Mouse (Mus musculus): ENCODE results near the gene Commd4. TPM values are rescaled to one million over a fixed set of nuclear protein-coding genes. Genes with fewer than 3 reads are reported as not detected.
"Not testable (repeated sequence)": the region's sequence is repeated elsewhere in the genome, so short reads cannot be mapped to it uniquely, and the experiment has no call there.

Commd4 gene
- polyA plus RNA-seq (2012; ENCODE audit: insufficient read depth, low replicate concordance) = 35.2 and 48.8 TPM in 2 replicates

- Histone ChIP-seq H3K4me1 (peaks cover 42% of the 10 kb centered on the region), H3K4me3 (replicated peaks) (peak within 1 kb of the TSS; percentile 95), H3K9me3 (no peaks in the 10 kb centered on the region), H3K36me3 (replicated peaks; ENCODE audit: low read length) (peaks cover 30% of the 10 kb centered on the region), H3K27me3 (replicated peaks) (peaks cover 3% of the 10 kb centered on the region)
- no peak for TF ChIP-seq FLI1 (IDR thresholded peaks at IDR 0.05; ENCODE audit: low read length)
- no peak for TF ChIP-seq GATA1 (IDR thresholded peaks at IDR 0.05; ENCODE audit: borderline replicate concordance, low read length)
Observed at GRCm38 (mm10) chr9:57158013-57158470, at the start of gene Commd4. TSS of gene Commd4 (minus strand) at chr9:57158331.

DNA sequence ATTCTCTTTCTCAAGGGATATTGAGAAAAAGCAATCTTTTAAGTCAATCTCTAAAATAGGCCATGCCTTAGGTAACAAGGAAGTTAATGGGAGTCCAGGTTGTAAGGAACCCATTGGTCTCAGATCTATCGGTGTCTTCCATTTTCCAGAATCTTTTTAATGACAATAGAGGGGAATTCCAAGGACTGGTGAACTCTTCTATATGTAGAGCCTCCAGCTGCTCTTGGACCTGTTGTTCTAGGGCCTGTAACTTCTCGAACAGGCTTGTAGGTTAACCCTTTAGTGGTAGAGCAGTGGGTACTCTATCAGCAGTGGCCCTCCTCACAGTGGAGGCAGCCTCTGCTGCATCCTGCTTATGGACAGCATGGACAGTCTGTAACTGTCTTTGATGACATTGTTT is 48.8 kb upstream of the Commd4 start:
- Histone ChIP-seq H3K4me1 (no peaks in the 10 kb centered on the region), H3K27me3 (replicated peaks) (peaks cover 4% of the 10 kb centered on the region), H3K36me3 (replicated peaks; ENCODE audit: low read length) (no peaks in the 10 kb centered on the region), H3K4me3 (replicated peaks) (no peak overlapping the region), H3K9me3 (no peaks in the 10 kb centered on the region)
- TF ChIP-seq FLI1 (IDR thresholded peaks at IDR 0.05; ENCODE audit: low read length) = no peak
- TF ChIP-seq GATA1 (IDR thresholded peaks at IDR 0.05; ENCODE audit: borderline replicate concordance, low read length) = no peak

DNA sequence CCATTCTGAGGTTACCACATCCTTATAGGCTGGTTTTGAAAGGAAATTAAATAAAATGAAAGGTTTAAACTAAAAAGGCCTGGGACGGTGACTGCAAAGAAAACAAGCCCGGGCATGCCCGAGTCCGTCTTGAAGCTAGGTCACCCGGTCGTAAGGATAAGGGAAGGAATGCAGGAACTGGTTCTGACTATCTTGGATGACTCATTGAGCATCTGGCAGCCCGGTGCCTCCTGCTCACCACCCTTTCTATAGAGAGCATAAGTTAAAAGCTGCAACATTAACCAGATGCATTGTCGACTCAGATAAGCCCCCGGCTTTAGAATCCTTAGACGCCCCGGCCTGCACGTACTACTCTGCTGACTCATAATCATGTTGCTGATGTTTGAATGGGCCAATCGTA is 45.4 kb upstream of the Commd4 start:
- not testable (repeated sequence) for H3K27me3 ChIP-seq (replicated peaks); H3K9me3 ChIP-seq; H3K4me1 ChIP-seq; H3K36me3 ChIP-seq (replicated peaks; ENCODE audit: low read length); H3K4me3 ChIP-seq (replicated peaks)

- TF ChIP-seq GATA1 (IDR thresholded peaks at IDR 0.05; ENCODE audit: borderline replicate concordance, low read length) (no peak), FLI1 (IDR thresholded peaks at IDR 0.05; ENCODE audit: low read length) (no peak)
- Histone ChIP-seq H3K4me3 (replicated peaks) (no peak overlapping the region), H3K36me3 (replicated peaks; ENCODE audit: low read length) (no peaks in the 10 kb centered on the region), H3K9me3 (peaks cover 4% of the 10 kb centered on the region; the same call in 1 of the 2 replicates), H3K4me1 (no peaks in the 10 kb centered on the region), H3K27me3 (replicated peaks) (peaks cover 8% of the 10 kb centered on the region)
Observed at GRCm38 (mm10) chr9:57202981-57203380, 44.9 kb upstream of the Commd4 start.

DNA sequence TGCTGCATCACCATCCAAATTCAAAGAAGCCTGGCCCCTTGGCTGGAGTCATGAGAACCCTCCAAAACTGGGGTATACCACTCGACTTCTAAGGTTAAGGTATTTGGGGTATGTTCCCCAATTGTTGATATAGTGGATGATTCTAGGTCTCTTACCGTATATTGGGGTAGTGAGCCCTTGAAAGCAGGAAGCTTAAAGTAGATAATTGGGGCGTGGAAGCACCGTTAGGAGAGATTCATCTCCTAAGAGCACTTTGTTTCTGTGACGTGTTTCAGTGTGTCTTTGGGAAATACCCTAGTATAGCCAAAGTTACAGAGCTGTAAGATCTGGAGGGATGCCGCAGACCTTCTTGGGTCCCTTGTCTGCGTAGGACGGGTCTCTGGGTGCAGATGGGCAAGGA is 39.3 kb upstream of the Commd4 start:
- Histone ChIP-seq H3K36me3 (replicated peaks; ENCODE audit: low read length) (no peaks in the 10 kb centered on the region), H3K4me3 (replicated peaks) (no peak overlapping the region), H3K27me3 (replicated peaks) (peaks cover 17% of the 10 kb centered on the region), H3K4me1 (no peaks in the 10 kb centered on the region), H3K9me3 (peaks cover 7% of the 10 kb centered on the region; the same call in 1 of the 2 replicates)
- TF ChIP-seq GATA1 (IDR thresholded peaks at IDR 0.05; ENCODE audit: borderline replicate concordance, low read length) = no peak
- no peak for TF ChIP-seq FLI1 (IDR thresholded peaks at IDR 0.05; ENCODE audit: low read length)

GRCm38 (mm10) chr9:57196708-57197107 is 38.6 kb upstream of the Commd4 start:
- Histone ChIP-seq H3K4me3 (replicated peaks) (no peak overlapping the region), H3K27me3 (replicated peaks) (peaks cover 15% of the 10 kb centered on the region), H3K9me3 (peaks cover 7% of the 10 kb centered on the region; the same call in 1 of the 2 replicates), H3K36me3 (replicated peaks; ENCODE audit: low read length) (no peaks in the 10 kb centered on the region), H3K4me1 (no peaks in the 10 kb centered on the region)
- TF ChIP-seq GATA1 (IDR thresholded peaks at IDR 0.05; ENCODE audit: borderline replicate concordance, low read length) (no peak), FLI1 (IDR thresholded peaks at IDR 0.05; ENCODE audit: low read length) (no peak)

DNA sequence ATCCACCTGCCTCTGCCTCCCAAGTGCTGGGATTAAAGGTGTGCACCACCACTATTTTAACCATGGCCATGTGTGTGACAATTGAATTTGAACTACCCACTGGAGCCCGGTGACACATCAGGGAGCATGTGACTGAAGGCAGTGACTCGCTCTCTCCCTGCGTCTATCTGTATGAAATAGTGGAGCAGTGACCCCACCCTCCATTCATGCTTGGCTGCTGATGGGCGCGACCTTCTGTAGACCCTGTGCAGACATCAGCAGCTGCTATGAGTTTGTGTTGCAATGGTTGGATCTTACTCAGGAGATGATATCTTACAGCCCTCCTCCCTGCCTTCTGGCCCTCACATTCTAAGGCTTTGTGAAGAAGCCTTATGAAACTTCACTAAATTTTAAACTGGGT is 10.3 kb upstream of the Commd4 start:
- TF ChIP-seq FLI1 (IDR thresholded peaks at IDR 0.05; ENCODE audit: low read length) (no peak), GATA1 (IDR thresholded peaks at IDR 0.05; ENCODE audit: borderline replicate concordance, low read length) (no peak)
- H3K9me3 ChIP-seq = peaks cover 5% of the 10 kb centered on the region
- H3K36me3 ChIP-seq (replicated peaks; ENCODE audit: low read length) = no peaks in the 10 kb centered on the region
- H3K4me3 ChIP-seq (replicated peaks) = no peak overlapping the region
- peaks cover 24% of the 10 kb centered on the region for H3K27me3 ChIP-seq (replicated peaks)
- H3K4me1 ChIP-seq = 0 out of 2 replicates have a peak, but pooled peaks cover 3% of the 10 kb centered on the region

GRCm38 (mm10) chr9:57166173-57166572 is 8.0 kb upstream of the Commd4 start:
- Histone ChIP-seq H3K27me3 (replicated peaks) (peaks cover 17% of the 10 kb centered on the region), H3K36me3 (replicated peaks; ENCODE audit: low read length) (no peaks in the 10 kb centered on the region), H3K4me3 (replicated peaks) (no peak overlapping the region), H3K9me3 (no peaks in the 10 kb centered on the region), H3K4me1 (peaks cover 15% of the 10 kb centered on the region)
- TF ChIP-seq FLI1 (IDR thresholded peaks at IDR 0.05; ENCODE audit: low read length) (no peak), GATA1 (IDR thresholded peaks at IDR 0.05; ENCODE audit: borderline replicate concordance, low read length) (no peak)

DNA sequence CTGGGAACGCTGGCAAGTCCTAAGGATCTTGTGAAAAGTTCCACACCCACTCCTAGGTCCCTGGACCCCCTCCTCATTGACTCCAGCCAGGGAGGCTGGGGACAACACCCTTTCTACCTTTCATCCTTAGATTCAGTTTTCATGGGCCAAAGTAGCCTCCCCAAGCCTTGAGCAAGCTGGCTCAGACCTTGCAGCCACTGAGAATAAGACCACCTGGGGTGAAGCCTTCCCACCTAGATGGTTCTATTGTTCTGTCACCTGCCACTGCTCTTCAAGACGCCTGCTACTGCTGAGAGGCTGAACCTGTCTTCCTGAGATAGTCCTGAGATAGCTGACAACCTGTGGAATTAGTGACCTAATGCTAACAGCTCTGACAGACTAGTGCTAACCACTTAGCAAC is 5.0 kb upstream of the Commd4 start:
- Histone ChIP-seq H3K4me1 (peaks cover 24% of the 10 kb centered on the region), H3K9me3 (no peaks in the 10 kb centered on the region), H3K27me3 (replicated peaks) (peaks cover 13% of the 10 kb centered on the region), H3K4me3 (replicated peaks) (no peak overlapping the region), H3K36me3 (replicated peaks; ENCODE audit: low read length) (no peaks in the 10 kb centered on the region)
- no peak for TF ChIP-seq FLI1 (IDR thresholded peaks at IDR 0.05; ENCODE audit: low read length)
- no peak for TF ChIP-seq GATA1 (IDR thresholded peaks at IDR 0.05; ENCODE audit: borderline replicate concordance, low read length)

DNA sequence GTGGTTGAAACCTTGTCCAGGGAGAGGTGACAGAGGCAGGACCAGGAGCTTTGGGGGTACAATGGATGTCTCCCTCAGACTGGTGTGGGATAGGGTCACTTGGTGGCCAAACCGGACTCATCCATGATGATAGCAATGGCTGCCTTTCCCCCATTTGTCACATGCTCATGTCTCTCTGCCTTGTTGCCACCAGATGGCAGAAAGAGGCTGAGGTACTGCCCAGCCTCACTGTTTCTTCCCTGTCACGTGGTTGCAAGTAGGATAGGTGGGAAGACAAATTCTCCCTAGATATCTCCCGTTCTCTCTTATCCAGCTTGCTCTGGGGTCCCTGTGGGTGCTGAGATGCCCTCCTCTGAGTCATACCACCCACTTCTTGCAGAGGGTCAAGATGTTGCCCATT is 4.4 kb upstream of the Commd4 start:
- Histone ChIP-seq H3K9me3 (no peaks in the 10 kb centered on the region), H3K4me1 (peaks cover 27% of the 10 kb centered on the region), H3K4me3 (replicated peaks) (peak overlapping the region; percentile 20), H3K36me3 (replicated peaks; ENCODE audit: low read length) (no peaks in the 10 kb centered on the region), H3K27me3 (replicated peaks) (peaks cover 13% of the 10 kb centered on the region)
- TF ChIP-seq GATA1 (IDR thresholded peaks at IDR 0.05; ENCODE audit: borderline replicate concordance, low read length) (no peak), FLI1 (IDR thresholded peaks at IDR 0.05; ENCODE audit: low read length) (no peak)

- peaks cover 3% of the 10 kb centered on the region for H3K27me3 ChIP-seq (replicated peaks)
- TF ChIP-seq GATA1 (IDR thresholded peaks at IDR 0.05; ENCODE audit: borderline replicate concordance, low read length) (no peak), FLI1 (IDR thresholded peaks at IDR 0.05; ENCODE audit: low read length) (no peak)
- H3K9me3 ChIP-seq = no peaks in the 10 kb centered on the region
- H3K4me3 ChIP-seq (replicated peaks) = peak overlapping the region; percentile 95
- H3K4me1 ChIP-seq = peaks cover 43% of the 10 kb centered on the region
- peaks cover 30% of the 10 kb centered on the region for H3K36me3 ChIP-seq (replicated peaks; ENCODE audit: low read length)
Observed at GRCm38 (mm10) chr9:57158506-57158905, 375 bp upstream of the Commd4 start.

Measured in megakaryocyte, embryonic 14.5 days (primary cell).